Mouse (Mus musculus): ENCODE data around the gene Rapgef4.

DNA sequence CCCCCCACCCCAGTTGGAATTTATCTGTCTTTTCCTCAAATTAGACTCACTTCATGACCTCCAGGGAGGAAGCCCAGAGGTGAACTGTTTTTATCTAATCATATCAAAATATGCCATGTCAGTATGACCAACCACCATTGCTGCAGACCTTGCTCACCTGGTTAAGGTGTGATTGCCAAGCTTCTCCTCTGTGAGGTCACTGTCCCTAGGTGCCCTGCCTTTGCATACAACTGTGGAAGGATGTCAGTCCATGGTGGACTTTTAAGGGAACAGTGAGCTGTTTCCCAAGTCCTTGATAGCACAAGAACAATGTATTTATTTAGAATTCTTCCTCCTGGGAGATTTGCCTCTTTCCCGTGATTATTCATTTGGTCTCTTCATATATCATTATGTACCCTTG, 172.8 kb downstream of the Rapgef4 start:
- TF ChIP-seq CTCF (IDR thresholded peaks at IDR 0.05) = no peak
- TF ChIP-seq EP300 (IDR thresholded peaks at IDR 0.05; ENCODE audit: insufficient read depth, low read depth, low read length) = no peak
- no peak for TF ChIP-seq POLR2A (IDR thresholded peaks at IDR 0.05; ENCODE audit: insufficient read depth, low read depth, low read length)

Measured in heart, adult 2 months (tissue).